Mouse (Mus musculus): ENCODE results near the gene Sesn1.

DNA sequence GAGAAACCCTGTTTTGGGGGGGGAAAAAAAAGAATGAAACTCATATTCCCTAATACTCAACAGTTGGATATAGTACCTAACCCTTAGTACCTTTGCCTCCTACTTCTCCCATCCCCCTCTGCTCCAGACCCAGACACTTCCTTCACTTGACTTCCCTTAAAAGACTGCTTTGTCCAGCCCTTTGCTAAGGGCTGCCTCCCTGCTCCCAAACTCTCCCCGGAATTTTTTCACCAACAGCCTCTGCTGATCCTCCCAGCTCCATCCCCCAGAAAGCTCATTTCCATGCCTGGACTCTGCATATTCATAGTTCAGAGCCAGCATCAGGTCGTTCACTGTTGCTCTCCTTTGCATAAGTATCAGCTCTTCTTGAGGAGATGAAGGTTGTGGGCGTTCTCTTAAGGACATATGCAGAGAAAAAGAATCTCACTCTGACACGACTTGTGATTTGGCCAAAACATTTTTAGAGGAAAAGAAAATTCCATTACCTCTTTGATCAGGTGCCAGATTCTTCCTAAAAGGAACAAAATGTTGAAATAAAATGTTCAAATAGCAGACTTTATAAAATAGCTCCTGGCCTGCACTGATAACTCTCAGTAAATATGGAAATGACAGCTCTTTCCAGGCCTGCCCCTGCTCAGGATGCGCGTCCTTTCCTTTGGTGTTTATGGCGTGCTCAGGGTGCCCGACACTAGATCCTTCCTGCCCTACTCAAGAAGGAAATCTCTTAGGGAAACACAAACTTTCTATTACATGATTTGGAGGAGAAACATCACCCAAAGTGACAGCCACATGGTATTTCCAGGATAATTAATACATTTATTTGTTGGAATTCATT, 74.2 kb downstream of the Sesn1 start:
- TF ChIP-seq CTCF (IDR thresholded peaks at IDR 0.05; ENCODE audit: extremely low read depth, insufficient read length, insufficient replicate concordance, low read depth, low read length), result no peak
- no peak for TF ChIP-seq POLR2A (IDR thresholded peaks at IDR 0.05; ENCODE audit: low read depth, low read length)

All from small intestine, adult 2 months (tissue).